Mouse (Mus musculus): ENCODE measurements at regions not wholly inside any gene's neighbourhood (a gene's known extent, or its start where the extent isn't known, plus 50 kb on each side); places are given as distances from the start of the nearest gene placed in this dataset.

DNA sequence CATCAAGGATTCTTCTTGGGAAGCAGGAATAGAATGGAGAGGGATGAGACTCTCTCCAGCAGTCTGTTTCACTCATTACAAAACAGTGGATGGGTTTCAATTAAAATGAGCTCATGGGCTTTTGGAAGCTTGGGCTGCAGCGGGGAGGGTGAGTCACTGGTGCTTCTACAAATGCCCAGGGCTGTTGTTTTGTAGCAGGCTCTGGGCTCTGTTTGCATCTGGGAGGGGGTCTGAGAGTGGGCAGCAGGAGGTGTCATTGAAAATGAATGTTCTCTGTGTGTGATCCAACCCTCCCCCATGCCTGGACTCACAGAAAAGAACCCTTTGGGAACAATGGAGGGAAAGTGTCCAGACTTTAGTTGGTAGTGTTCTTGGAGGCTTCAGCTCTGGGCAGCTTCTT, 67.8 kb upstream of the Cxcr4 start:
- H3K9ac ChIP-seq (replicated peaks; ENCODE audit: low read length): no peak overlapping the region
- no peak for ATAC-seq (ENCODE audit: low FRiP score, low TSS enrichment)

DNA sequence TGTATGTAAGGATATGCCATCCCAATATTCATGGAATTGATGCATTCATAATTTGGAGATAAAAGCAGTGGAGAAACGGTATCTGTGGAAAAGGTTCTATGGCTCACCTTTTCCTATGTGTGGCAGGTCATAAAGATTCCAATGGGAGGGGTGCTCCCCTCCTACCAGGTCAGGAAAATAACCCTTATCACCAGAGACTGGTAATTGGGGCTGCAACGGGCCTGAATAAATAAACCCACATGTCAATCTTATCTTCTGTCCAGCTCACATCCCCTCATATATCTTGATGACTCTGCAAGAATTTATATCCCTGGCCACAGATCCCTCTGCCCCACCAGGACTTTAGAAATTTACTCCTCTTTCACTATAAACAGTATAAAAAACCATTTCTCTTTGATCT, 66.7 kb upstream of the Cxcr4 start:
- no peak overlapping the region for H3K4me2 ChIP-seq (replicated peaks; ENCODE audit: low read depth, low read length)
- no peak overlapping the region for H3K27ac ChIP-seq (ENCODE audit: low read length)
- no peak overlapping the region for H3K9ac ChIP-seq (replicated peaks; ENCODE audit: low read length)
- H3K27me3 ChIP-seq (ENCODE audit: insufficient read depth, low read length): no peaks in the 10 kb centered on the region
- peaks cover under 1% of the 10 kb centered on the region; the same call in 1 of the 2 replicates for H3K4me1 ChIP-seq (ENCODE audit: insufficient read depth, low read length)
- ATAC-seq (ENCODE audit: low FRiP score, low TSS enrichment): no peak
- H3K36me3 ChIP-seq (ENCODE audit: insufficient read depth, low read length): no peaks in the 10 kb centered on the region
- H3K9me3 ChIP-seq (ENCODE audit: low read length): no peaks in the 10 kb centered on the region
- WGBS: 23% methylated on average over 2 of the region's 2 CpGs
- no peak overlapping the region for H3K4me3 ChIP-seq (ENCODE audit: low read length)

More for the DNA sequence above, 67.8 kb upstream of the Cxcr4 start:
- no peaks in the 10 kb centered on the region for H3K27me3 ChIP-seq (ENCODE audit: insufficient read depth, low read length)
- no peak overlapping the region for H3K4me3 ChIP-seq (ENCODE audit: low read length)
- no peak overlapping the region for H3K27ac ChIP-seq (ENCODE audit: low read length)
- no peak overlapping the region for H3K4me2 ChIP-seq (replicated peaks; ENCODE audit: low read depth, low read length)
- H3K9me3 ChIP-seq (ENCODE audit: low read length): no peaks in the 10 kb centered on the region
- H3K36me3 ChIP-seq (ENCODE audit: insufficient read depth, low read length): no peaks in the 10 kb centered on the region
- H3K4me1 ChIP-seq (ENCODE audit: insufficient read depth, low read length): no peaks in the 10 kb centered on the region
- 67% methylated on average over 1 of the region's 1 CpGs for WGBS

DNA sequence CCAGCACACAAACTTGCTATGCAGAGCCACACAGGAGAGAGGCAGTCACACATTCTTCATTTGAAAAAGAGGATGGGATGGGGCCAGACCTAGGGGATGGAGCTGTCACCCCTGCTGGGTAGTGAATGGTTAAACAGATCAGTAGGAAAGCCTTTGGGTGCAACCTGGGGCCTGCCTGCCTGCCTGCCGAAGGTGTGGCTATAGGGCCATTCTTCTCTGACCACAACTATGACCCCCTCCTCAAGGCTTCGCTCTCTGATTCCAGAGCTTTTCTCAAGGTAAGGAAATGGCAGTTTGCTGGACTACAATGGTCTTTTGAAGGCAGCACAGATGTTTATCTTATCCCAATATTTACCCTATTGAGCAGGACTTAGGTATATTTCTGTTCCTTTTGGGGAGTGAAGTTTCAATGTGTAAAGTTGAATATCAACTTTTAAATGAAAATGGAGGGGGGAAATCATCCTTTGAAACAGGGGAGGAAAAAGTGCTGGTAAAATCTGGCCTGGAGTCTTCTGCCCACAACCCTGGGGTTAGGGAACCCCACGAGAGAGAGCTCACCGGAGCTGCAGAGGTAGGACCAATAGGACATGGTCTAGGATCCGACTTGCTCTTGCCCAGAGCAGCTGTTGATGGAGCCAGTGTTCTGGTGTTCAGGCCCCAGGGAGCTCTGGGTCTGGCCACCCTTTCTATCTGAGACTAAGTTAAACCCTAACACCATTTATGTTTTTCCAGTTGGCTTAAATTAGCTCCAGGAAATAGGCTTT, 62.2 kb upstream of the Cxcr4 start:
- Histone ChIP-seq H3K4me1 (ENCODE audit: insufficient read depth, low read length) (peaks cover 18% of the 10 kb centered on the region), H3K9me3 (ENCODE audit: low read length) (no peaks in the 10 kb centered on the region), H3K9ac (replicated peaks; ENCODE audit: low read length) (no peak overlapping the region), H3K27ac (ENCODE audit: low read length) (no peak overlapping the region), H3K27me3 (ENCODE audit: insufficient read depth, low read length) (no peaks in the 10 kb centered on the region), H3K36me3 (ENCODE audit: insufficient read depth, low read length) (no peaks in the 10 kb centered on the region), H3K4me2 (replicated peaks; ENCODE audit: low read depth, low read length) (no peak overlapping the region), H3K4me3 (ENCODE audit: low read length) (no peak overlapping the region)
- WGBS: 54% methylated on average over 5 of the region's 5 CpGs
- 0 out of 2 replicates have a peak, but pooled peaks have one; percentile 13 for ATAC-seq (ENCODE audit: low FRiP score, low TSS enrichment)

DNA sequence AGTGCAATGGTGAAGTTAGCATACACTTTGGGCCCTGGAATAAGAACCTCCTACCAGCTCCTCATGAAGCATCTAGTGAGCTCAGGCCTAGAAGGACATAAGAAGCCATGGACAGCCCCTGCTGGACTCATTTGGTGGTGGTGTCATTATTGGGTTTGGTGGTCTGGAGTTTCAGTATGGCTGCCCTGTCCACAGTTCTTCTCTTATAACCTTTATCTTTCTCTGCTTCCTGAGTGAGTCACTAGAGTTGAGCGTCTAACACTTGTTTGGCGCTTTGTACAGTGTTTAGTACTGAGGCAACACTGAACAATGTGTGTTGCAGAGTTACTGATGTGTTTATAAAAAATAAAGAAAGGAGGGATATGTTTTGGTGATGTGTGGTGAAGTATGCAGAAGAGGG, 58.5 kb upstream of the Cxcr4 start:
- Histone ChIP-seq H3K27ac (ENCODE audit: low read length) (no peak overlapping the region), H3K27me3 (ENCODE audit: insufficient read depth, low read length) (no peaks in the 10 kb centered on the region), H3K9me3 (ENCODE audit: low read length) (no peaks in the 10 kb centered on the region), H3K36me3 (ENCODE audit: insufficient read depth, low read length) (no peaks in the 10 kb centered on the region), H3K9ac (replicated peaks; ENCODE audit: low read length) (no peak overlapping the region), H3K4me1 (ENCODE audit: insufficient read depth, low read length) (peaks cover 18% of the 10 kb centered on the region), H3K4me3 (ENCODE audit: low read length) (no peak overlapping the region), H3K4me2 (replicated peaks; ENCODE audit: low read depth, low read length) (no peak overlapping the region)
- 96% methylated on average over 2 of the region's 2 CpGs for WGBS
- ATAC-seq (ENCODE audit: low FRiP score, low TSS enrichment): no peak

DNA sequence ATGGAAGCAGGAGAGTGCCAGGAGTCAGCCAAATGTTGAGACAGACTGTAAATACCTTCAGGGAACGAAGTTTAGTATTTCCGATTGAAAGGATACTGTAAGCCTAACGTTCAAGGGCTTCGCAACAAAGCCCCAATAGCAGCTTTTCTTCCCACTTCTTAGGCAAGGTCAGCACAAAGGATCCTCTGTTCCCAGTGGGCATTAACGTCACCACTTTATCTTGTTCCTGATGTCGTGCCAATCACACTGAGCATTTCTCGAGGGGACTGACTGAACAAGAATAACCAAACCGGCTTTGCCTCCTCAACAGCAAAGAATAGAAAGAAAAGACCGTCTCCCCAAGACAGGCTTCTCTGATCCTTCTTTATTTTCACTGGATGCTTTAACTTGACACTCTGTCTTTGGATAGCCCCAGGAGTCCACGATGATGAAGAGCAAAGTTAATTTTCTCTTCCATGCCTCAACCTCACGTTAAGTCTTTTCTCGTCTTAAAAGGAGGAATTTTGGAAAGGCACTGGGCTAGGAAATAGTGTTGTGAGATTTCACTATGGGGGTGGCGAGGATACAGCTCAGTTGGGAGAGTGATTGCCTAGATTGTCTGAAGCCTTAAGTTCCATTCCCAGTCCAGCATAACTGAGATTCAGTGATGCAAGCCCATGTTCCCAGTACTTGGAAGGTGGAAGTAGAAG, 57.5 kb upstream of the Cxcr4 start:
- no peak for ATAC-seq (ENCODE audit: low FRiP score, low TSS enrichment)
- Histone ChIP-seq H3K4me3 (ENCODE audit: low read length) (no peak overlapping the region), H3K36me3 (ENCODE audit: insufficient read depth, low read length) (no peaks in the 10 kb centered on the region), H3K27me3 (ENCODE audit: insufficient read depth, low read length) (no peaks in the 10 kb centered on the region), H3K9ac (replicated peaks; ENCODE audit: low read length) (no peak overlapping the region), H3K4me1 (ENCODE audit: insufficient read depth, low read length) (peaks cover 18% of the 10 kb centered on the region), H3K4me2 (replicated peaks; ENCODE audit: low read depth, low read length) (no peak overlapping the region), H3K27ac (ENCODE audit: low read length) (no peak overlapping the region), H3K9me3 (ENCODE audit: low read length) (no peaks in the 10 kb centered on the region)
- 76% methylated on average over 13 of the region's 13 CpGs for WGBS

DNA sequence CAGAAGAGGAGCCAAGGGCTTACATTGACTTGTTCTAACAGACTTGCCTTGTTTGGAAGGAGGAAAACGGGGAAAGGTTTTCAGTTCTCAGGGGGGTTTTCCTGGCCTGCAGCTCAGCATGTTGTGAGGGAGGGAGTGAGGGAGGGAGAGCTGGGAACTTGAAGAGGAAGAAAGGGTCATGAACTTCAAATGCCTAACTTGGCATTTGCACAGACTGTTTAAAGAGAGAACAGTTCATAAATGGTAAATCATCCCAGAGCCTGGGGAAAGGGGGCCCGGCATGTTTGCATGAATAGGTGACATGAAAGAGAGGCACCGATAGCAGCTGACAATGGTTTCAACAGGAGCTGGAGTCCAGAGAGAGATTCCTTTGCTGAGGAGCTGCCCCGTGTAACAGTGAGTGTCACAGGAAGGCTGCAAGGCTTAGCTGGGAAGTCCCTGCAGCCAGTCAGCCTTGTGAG, 51.3 kb upstream of the Cxcr4 start:
- Histone ChIP-seq H3K27ac (ENCODE audit: low read length) (no peak overlapping the region; the same call in 1 of the 2 replicates), H3K36me3 (ENCODE audit: insufficient read depth, low read length) (no peaks in the 10 kb centered on the region), H3K9me3 (ENCODE audit: low read length) (no peaks in the 10 kb centered on the region), H3K9ac (replicated peaks; ENCODE audit: low read length) (no peak overlapping the region), H3K4me3 (ENCODE audit: low read length) (no peak overlapping the region), H3K4me1 (ENCODE audit: insufficient read depth, low read length) (peaks cover 25% of the 10 kb centered on the region), H3K4me2 (replicated peaks; ENCODE audit: low read depth, low read length) (no peak overlapping the region), H3K27me3 (ENCODE audit: insufficient read depth, low read length) (no peaks in the 10 kb centered on the region)
- peak; percentile 68 for ATAC-seq (ENCODE audit: low FRiP score, low TSS enrichment)
- WGBS: 4% methylated on average over 4 of the region's 4 CpGs

DNA sequence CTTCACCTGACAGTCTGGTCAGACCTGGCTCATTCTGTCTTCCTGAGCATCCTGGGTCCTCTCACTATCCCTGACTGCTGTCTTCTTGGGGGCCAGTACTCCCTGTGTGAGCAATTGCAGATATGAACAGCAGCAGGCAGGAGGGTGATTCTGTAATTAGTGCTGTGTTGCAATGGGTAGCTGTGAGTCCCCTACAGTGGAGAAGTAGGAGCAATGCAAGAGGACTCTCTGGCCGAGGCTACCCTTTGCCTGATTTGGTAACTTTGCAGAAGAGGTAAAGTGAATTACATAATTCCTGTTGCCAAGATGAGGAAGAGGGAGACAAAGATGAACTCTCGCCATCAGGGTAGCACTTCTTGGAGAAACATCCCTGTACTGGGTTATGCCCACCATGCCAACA, 50.1 kb upstream of the Cxcr4 start:
- Histone ChIP-seq H3K9me3 (ENCODE audit: low read length) (no peaks in the 10 kb centered on the region), H3K27me3 (ENCODE audit: insufficient read depth, low read length) (no peaks in the 10 kb centered on the region), H3K4me3 (ENCODE audit: low read length) (no peak overlapping the region), H3K9ac (replicated peaks; ENCODE audit: low read length) (no peak overlapping the region), H3K4me2 (replicated peaks; ENCODE audit: low read depth, low read length) (no peak overlapping the region), H3K27ac (ENCODE audit: low read length) (no peak overlapping the region), H3K4me1 (ENCODE audit: insufficient read depth, low read length) (peaks cover 25% of the 10 kb centered on the region), H3K36me3 (ENCODE audit: insufficient read depth, low read length) (no peaks in the 10 kb centered on the region)
- 86% methylated on average over 2 of the region's 2 CpGs for WGBS
- no peak for ATAC-seq (ENCODE audit: low FRiP score, low TSS enrichment)
